Mouse (Mus musculus): ENCODE results near the gene Rcor1.

- TF ChIP-seq CTCF (IDR thresholded peaks at IDR 0.05; ENCODE audit: low read depth) (no peak), EP300 (IDR thresholded peaks at IDR 0.05; ENCODE audit: low read depth) (no peak)
Observed at GRCm38 (mm10) chr12:111153946-111154345, 114.8 kb downstream of the Rcor1 start.

Measured in liver, postnatal 0 days (tissue).